Mouse (Mus musculus): Measurements from ENCODE around the gene Olfr750.

DNA sequence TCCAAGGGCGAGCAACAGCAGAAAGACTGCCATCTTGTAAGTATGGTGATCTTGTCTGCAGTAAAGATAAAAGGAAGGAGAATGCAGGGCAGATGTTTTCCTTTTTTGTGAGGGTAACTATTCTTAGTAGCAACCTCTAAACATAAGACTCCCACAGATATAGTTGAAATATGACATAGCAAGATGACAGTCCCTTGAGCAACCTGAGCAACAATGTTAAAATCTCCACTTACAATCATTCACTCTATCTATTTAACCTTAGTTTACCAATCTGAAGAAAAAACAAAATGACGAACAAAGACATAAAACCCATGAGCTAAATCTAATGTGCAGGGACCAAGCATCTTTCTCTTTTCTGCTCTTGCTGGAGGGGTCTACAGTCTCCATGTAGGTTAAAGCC lies 24.2 kb downstream of the Olfr750 start, which contains the start of gene Rnase11:
- TF ChIP-seq EP300 (IDR thresholded peaks at IDR 0.05; ENCODE audit: low read length) (no peak), USF1 (IDR thresholded peaks at IDR 0.05; ENCODE audit: low read depth, low read length) (no peak), CTCF (conservative IDR thresholded peaks at IDR 0.05 in 1 of 2, IDR thresholded peaks at IDR 0.05 in 1 of 2; ENCODE audit: low read depth in 2 of 2, low read length in 2 of 2) (no peak), POLR2A (IDR thresholded peaks at IDR 0.05; ENCODE audit: low read depth, low read length) (no peak), MAX (IDR thresholded peaks at IDR 0.05; ENCODE audit: low read length) (no peak), CHD2 (IDR thresholded peaks at IDR 0.05; ENCODE audit: low read length) (no peak), HCFC1 (IDR thresholded peaks at IDR 0.05; ENCODE audit: low read depth, low read length) (no peak), MYC (IDR thresholded peaks at IDR 0.05; ENCODE audit: low read depth, low read length) (no peak), SIN3A (IDR thresholded peaks at IDR 0.05; ENCODE audit: low read length) (no peak), E2F4 (IDR thresholded peaks at IDR 0.05; ENCODE audit: insufficient replicate concordance, low read depth, low read length) (no peak), MAFK (IDR thresholded peaks at IDR 0.05; ENCODE audit: insufficient replicate concordance, low read length) (no peak)
